Mouse (Mus musculus) spleen, postnatal 14 days (tissue): ENCODE data around the gene Akain1.

Experiments used
- DNase-seq, 2 experiments: peaks; one replicate each; pipeline ENCODE4 v3.0.0; 2021 to 2022; ENCODE audit warnings: low spot score in 2 of 2

Akain1 gene

DNA sequence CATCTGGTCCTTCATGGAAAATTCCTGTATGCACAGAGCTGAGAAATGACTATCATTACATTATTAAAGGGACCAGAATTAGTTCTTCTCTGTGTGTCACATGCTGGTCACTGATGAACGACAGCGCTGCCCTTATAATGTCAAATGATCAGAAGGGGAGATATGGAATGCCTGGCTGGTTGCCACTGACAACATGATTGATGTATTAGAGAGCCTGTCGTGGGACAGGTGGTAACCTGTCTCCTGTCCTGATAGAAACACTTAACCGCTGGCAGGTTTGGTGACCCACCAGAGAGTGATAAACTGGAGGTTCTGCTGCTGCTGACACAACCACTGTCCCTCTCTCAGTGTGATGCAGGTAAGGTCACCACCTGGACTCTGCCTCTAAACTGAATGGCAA lies 40.1 kb downstream of the Akain1 start:
- DNase-seq: no peak

- DNase-seq: no peak
Observed at GRCm38 (mm10) chr17:69487116-69487515, 48.0 kb downstream of the Akain1 start.

DNA sequence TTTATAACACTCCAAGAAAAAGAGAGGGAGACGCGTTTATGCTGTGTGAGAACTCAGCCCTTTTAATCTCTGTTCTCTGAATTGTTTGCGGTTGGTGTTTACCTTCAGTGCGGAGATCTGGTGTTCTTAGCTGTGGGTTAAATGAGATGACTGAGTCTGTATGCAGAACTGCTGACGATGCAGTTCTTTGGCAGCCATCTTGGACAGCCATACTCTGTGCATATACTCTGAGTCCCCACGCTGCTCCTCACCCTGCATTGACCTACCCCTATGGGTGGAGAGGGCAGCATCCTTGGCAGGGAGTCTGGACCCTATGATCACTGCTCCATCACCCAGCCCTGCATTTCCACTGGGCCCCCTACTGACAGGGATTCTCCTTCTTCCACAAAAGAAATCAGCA lies 48.8 kb downstream of the Akain1 start:
- no peak for DNase-seq

DNA sequence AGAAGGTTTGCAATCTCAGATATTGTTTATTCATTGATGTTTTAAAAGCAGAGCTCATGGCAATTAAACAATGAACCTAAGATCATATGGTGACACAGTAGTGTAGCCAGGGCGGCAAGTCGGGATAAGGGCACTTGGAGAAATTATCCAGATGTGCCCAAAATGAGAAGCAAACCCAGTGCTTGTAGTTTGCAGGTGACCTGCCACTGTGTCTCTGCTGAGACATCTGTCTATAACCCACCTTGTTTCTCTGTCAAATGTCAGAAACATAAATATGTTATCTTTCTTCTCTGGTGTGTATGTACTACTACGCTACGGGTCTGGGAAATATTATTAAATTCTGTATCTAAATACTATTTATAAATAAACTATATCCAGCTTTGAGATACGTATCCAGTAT lies 49.7 kb downstream of the Akain1 start:
- no peak for DNase-seq

DNA sequence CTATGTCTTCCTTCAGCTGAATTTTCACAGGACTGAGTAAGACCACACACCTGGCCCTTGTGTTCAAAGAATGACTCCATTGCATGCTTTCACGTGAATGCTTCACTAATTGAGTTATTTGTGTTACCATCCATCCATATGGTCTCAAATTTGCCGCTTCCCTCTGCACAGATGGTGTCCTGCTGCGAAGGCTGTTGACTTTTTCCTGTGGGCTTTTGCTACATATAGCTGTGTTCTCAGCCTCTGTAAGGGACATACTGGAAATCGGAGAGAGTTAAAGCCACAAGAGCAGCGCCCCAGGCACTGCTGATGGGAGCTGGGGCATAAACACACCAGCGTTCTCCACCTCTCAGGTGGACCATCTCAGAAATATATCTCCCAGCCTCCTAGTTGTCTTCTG lies 53.2 kb downstream of the Akain1 start:
- no peak for DNase-seq

- no peak for DNase-seq
Observed at GRCm38 (mm10) chr17:69495531-69495930, 56.4 kb downstream of the Akain1 start.

DNA sequence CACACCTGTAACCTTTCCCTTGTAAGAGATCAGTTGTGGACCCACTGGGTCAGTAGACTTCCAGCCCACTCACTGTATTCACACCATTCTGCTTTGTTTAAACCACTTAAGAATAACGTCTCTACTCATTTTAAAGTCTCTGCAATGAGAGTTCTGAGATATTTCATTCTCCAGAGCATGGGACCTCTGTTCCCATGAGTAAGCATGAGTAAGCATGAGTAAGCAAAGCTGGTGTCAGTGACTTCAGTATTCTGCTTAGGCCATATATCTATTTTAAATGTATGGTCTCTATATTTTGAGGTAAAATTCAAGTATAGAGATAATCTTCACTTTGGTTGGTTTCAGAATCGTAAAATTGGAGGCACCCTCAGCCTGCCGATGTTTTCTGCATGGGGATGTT lies 57.0 kb downstream of the Akain1 start:
- DNase-seq: no peak

GRCm38 (mm10) chr17:69497315-69497714 lies 58.2 kb downstream of the Akain1 start:
- DNase-seq: no peak

- no peak for DNase-seq
Observed at GRCm38 (mm10) chr17:69498913-69499312, 59.8 kb downstream of the Akain1 start.

- DNase-seq: no peak
Observed at GRCm38 (mm10) chr17:69499441-69499840, 60.3 kb downstream of the Akain1 start.

- no peak for DNase-seq
Observed at GRCm38 (mm10) chr17:69506070-69506469, 66.9 kb downstream of the Akain1 start.

- no peak for DNase-seq
Observed at GRCm38 (mm10) chr17:69516344-69516907, 77.3 kb downstream of the Akain1 start.

- DNase-seq: no peak
Observed at GRCm38 (mm10) chr17:69531472-69531871, 92.3 kb downstream of the Akain1 start.
